Mouse (Mus musculus): Measurements from ENCODE around the gene Exoc3l4. TPM values are rescaled to one million over a fixed set of nuclear protein-coding genes. Genes with fewer than 3 reads are reported as not detected.
A peak's percentile ranks its signal among the peaks of the same experiment; 100 is the strongest.

Exoc3l4 gene
- polyA plus RNA-seq, 1 experiment from 2014 or later = 21.3 TPM

DNA sequence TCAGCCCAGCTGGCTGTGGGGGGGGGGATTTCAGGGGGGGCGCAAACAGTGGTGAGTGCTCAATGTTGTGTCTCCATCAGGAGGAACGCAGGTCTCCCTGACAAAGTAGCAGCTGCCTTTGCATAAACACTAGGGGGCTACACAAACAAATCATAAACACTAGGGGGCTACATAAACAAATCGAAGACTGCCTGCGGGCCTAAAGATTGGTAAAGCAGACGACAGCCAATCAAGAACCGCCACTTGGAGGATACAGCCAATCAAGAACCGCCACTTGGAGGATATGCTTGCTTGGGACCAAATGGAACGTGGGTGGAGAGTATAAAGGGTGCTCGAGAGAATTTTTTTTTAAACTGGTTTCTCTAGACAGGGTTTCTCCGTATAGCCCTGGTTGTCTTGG lies 11.9 kb upstream of the Exoc3l4 start:
- WGBS = 46% methylated on average over 10 of the region's 10 CpGs
- no peak for ATAC-seq
- no peaks in the 10 kb centered on the region for H3K36me3 ChIP-seq (ENCODE audit: insufficient read depth, low read length)
- TF ChIP-seq CTCF (IDR thresholded peaks at IDR 0.05) (peak; percentile 20; the same call in 1 of the 2 replicates), EP300 (IDR thresholded peaks at IDR 0.05) (no peak)
- no peak overlapping the region for H3K9ac ChIP-seq (replicated peaks; ENCODE audit: low read depth)
- H3K4me2 ChIP-seq (replicated peaks; ENCODE audit: low read depth, low read length) = no peak overlapping the region
- H3K9me3 ChIP-seq (ENCODE audit: low read length) = no peaks in the 10 kb centered on the region
- no peak overlapping the region for H3K27ac ChIP-seq (ENCODE audit: low read length)
- no peak overlapping the region for H3K4me3 ChIP-seq (ENCODE audit: low read depth, low read length)
- no peak for DNase-seq (ENCODE audit: low spot score)
- peaks cover 6% of the 10 kb centered on the region; the same call in 1 of the 2 replicates for H3K27me3 ChIP-seq (replicated peaks; ENCODE audit: insufficient read depth, low read length)
- peaks cover 4% of the 10 kb centered on the region; the same call in 1 of the 2 replicates for H3K4me1 ChIP-seq (ENCODE audit: insufficient read depth, low read depth, low read length)

DNA sequence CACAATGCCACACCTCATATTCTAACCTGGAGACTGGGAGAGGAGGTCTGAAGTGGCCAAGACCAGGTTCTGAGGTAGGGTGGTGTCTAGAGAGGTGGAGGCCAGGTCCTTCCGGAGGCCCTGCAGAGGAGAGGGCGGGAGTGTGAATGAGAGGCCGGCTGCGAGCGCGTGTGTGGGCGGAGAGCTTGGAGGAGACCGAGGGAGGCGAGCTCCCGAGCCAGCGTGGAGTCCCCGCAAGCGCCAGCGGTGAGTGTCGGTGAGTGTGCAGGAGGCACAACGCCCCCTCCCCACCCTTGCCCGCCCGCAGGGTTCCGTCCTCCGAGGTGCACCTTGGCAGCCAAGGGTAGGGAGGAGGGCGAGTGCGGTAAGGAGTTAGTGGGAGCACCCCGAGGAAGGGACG lies 10.2 kb upstream of the Exoc3l4 start, which contains the start of gene Lbhd2:
TSS of gene Lbhd2 (plus strand) at position 188 of the 400 bp plus-strand sequence.
- no peak within 1 kb of the TSS for H3K4me2 ChIP-seq (replicated peaks; ENCODE audit: low read depth, low read length)
- no peak within 1 kb of the TSS for H3K9ac ChIP-seq (replicated peaks; ENCODE audit: low read depth)
- ATAC-seq (0 out of 2 replicates have a peak, but pooled peaks have one; percentile 11), DNase-seq (ENCODE audit: low spot score) (peak; percentile 46)
- H3K27ac ChIP-seq (ENCODE audit: low read length) = no peak within 1 kb of the TSS
- no peaks in the 10 kb centered on the region for H3K9me3 ChIP-seq (ENCODE audit: low read length)
- H3K4me1 ChIP-seq (ENCODE audit: insufficient read depth, low read depth, low read length) = peaks cover 4% of the 10 kb centered on the region; the same call in 1 of the 2 replicates
- H3K4me3 ChIP-seq (ENCODE audit: low read depth, low read length) = 0 out of 2 replicates have a peak within 1 kb of the TSS, but pooled peaks have one; percentile 3
- peaks cover 6% of the 10 kb centered on the region; the same call in 1 of the 2 replicates for H3K27me3 ChIP-seq (replicated peaks; ENCODE audit: insufficient read depth, low read length)
- no peak for TF ChIP-seq EP300 (IDR thresholded peaks at IDR 0.05)
- TF ChIP-seq CTCF (IDR thresholded peaks at IDR 0.05) = no peak
- 5% methylated on average over 20 of the region's 24 CpGs for WGBS
- no peaks in the 10 kb centered on the region for H3K36me3 ChIP-seq (ENCODE audit: insufficient read depth, low read length)

DNA sequence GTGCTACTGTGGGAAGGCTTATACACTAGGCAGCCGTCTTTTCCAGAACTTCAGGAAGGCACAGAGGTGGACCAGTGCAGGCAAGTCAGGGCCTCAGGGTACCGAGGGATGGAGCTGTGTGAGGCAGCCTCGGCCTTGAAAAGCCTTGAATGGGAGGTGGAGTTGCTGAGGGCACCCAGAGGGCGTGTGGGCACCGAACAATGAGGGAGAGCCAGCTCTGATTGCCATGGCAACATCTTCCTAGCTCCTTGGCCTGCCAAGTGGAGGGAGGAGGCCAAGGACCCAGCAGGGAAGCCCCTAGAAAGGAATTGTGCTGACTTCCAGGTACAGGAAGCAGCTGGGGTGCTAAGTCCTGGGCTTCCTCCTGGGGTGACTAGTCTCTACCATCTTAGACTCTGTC lies 7.2 kb upstream of the Exoc3l4 start:
- no peak overlapping the region for H3K27ac ChIP-seq (ENCODE audit: low read length)
- DNase-seq (ENCODE audit: low spot score) (no peak), ATAC-seq (no peak)
- H3K9me3 ChIP-seq (ENCODE audit: low read length) = no peaks in the 10 kb centered on the region
- no peak overlapping the region for H3K4me2 ChIP-seq (replicated peaks; ENCODE audit: low read depth, low read length)
- no peak overlapping the region for H3K4me3 ChIP-seq (ENCODE audit: low read depth, low read length)
- no peaks in the 10 kb centered on the region for H3K36me3 ChIP-seq (ENCODE audit: insufficient read depth, low read length)
- H3K27me3 ChIP-seq (replicated peaks; ENCODE audit: insufficient read depth, low read length) = peaks cover 6% of the 10 kb centered on the region; the same call in 1 of the 2 replicates
- no peak for TF ChIP-seq CTCF (IDR thresholded peaks at IDR 0.05)
- no peak for TF ChIP-seq EP300 (IDR thresholded peaks at IDR 0.05)
- 41% methylated on average over 5 of the region's 5 CpGs for WGBS
- H3K4me1 ChIP-seq (ENCODE audit: insufficient read depth, low read depth, low read length) = peaks cover 8% of the 10 kb centered on the region; the same call in 1 of the 2 replicates
- H3K9ac ChIP-seq (replicated peaks; ENCODE audit: low read depth) = no peak overlapping the region

DNA sequence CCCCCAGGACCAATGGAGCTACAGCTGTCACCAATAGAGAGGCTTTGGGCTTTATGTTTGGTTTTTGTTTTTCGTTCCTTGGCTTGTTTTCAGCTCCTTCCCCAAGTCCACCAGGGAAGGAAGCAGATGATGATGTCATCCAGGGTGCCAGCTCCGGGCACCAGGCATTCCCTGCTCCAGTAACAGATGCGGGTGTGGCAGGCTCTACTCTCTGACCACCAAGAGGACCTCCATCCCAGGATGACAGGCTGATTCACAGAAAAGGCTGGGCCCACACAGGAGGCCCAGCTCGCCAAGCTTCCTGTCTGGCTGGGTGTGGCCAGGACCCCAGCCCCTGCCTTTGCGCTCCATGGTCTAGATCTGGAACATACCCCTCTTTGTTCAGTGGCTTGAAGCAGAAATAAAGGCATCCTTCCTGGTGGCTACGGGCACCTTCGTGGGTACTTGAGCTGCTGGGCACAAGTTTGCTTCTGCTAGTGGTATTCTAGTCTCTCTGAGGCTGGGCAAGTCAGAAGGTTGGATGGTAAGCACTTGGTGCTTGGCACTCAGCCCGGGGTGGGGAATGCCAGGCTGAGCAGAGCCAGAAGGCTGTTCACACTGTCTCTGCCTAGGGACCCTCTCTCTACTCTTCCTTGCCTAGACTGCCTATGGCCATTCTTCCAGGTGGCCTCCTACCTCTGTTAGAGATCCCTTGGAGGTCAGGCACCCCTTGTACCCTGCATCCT lies 5.0 kb upstream of the Exoc3l4 start:
- Histone ChIP-seq H3K27me3 (replicated peaks; ENCODE audit: insufficient read depth, low read length) (peaks cover 2% of the 10 kb centered on the region; the same call in 1 of the 2 replicates), H3K27ac (ENCODE audit: low read length) (peak overlapping the region; percentile 7; the same call in 1 of the 2 replicates), H3K9ac (replicated peaks; ENCODE audit: low read depth) (no peak overlapping the region), H3K36me3 (ENCODE audit: insufficient read depth, low read length) (no peaks in the 10 kb centered on the region), H3K4me3 (ENCODE audit: low read depth, low read length) (no peak overlapping the region), H3K4me2 (replicated peaks; ENCODE audit: low read depth, low read length) (no peak overlapping the region), H3K9me3 (ENCODE audit: low read length) (no peaks in the 10 kb centered on the region), H3K4me1 (ENCODE audit: insufficient read depth, low read depth, low read length) (peaks cover 7% of the 10 kb centered on the region; the same call in 1 of the 2 replicates)
- 67% methylated on average over 8 of the region's 8 CpGs for WGBS
- ATAC-seq (no peak), DNase-seq (ENCODE audit: low spot score) (peak; percentile 31)
- TF ChIP-seq CTCF (IDR thresholded peaks at IDR 0.05) (no peak), EP300 (IDR thresholded peaks at IDR 0.05) (no peak)

DNA sequence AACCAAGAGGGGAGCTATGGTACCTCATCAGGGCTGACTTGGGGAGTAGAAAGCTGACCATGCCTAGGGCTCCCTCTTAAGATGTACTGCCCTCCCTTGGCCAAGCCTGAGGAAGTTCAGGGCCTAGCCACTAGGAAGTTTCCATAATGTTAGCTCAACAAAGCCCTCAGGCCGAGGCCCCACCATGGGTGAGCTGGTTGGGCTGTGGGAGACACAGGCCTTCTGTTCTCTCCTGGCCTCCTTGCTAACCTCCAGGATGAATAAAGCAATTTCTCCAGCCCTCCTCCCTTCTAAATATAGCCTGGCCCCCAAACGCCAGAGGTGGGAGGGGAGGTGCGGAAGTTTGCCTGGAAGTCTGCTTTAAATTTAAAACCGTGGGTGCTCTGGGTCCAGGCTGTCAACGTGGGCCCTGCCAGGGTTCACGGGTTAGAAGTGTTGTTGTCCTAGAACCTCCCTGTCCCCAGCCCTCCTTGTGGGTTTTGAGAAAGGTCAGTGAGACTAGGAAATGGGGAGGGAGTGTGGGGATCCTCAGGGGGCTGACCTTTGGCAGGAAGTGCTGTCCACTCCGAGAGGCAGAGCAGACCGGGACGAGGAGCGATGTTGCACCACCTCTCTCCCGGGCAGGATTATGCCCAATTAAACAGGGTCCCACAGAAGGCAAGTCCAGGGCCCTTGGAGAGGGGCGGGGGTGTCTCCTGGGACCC lies 4.1 kb upstream of the Exoc3l4 start:
- DNase-seq (ENCODE audit: low spot score) (peak; percentile 84), ATAC-seq (peak; percentile 58)
- 17% methylated on average over 12 of the region's 12 CpGs for WGBS

DNA sequence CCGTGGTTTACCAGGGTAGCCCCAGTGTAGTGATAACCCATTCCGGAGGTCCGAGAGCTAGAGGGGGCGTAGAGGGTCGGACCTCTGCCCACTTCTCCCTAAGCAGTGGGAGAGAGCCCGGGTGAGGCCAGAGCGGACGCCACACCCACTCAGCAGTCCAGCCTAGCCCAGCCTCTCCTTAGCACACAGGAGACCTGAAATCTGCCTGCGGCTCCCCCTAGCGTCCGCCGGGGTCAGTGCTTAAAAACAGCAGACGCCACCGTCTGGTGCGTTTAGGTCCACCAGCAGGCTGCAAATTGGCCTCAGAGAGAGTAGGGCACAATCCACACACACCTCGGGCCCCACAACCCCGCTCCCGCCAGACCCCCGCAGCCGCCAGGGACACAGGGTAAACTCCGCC lies 3.5 kb upstream of the Exoc3l4 start:
- TF ChIP-seq CTCF (IDR thresholded peaks at IDR 0.05) (peak; percentile 99), EP300 (IDR thresholded peaks at IDR 0.05) (no peak)
- Histone ChIP-seq H3K4me1 (ENCODE audit: insufficient read depth, low read depth, low read length) (peaks cover 5% of the 10 kb centered on the region; the same call in 1 of the 2 replicates), H3K27ac (ENCODE audit: low read length) (peak overlapping the region; percentile 84), H3K9ac (replicated peaks; ENCODE audit: low read depth) (no peak overlapping the region), H3K9me3 (ENCODE audit: low read length) (no peaks in the 10 kb centered on the region), H3K4me3 (ENCODE audit: low read depth, low read length) (peak overlapping the region; percentile 19), H3K27me3 (replicated peaks; ENCODE audit: insufficient read depth, low read length) (no peaks in the 10 kb centered on the region), H3K36me3 (ENCODE audit: insufficient read depth, low read length) (no peaks in the 10 kb centered on the region), H3K4me2 (replicated peaks; ENCODE audit: low read depth, low read length) (peak overlapping the region; percentile 50)
- ATAC-seq (peak; percentile 89), DNase-seq (ENCODE audit: low spot score) (peak; percentile 97)
- under 1% methylated on average over 21 of the region's 21 CpGs for WGBS

More for the DNA sequence above, 4.1 kb upstream of the Exoc3l4 start:
- Histone ChIP-seq H3K36me3 (ENCODE audit: insufficient read depth, low read length) (no peaks in the 10 kb centered on the region), H3K9ac (replicated peaks; ENCODE audit: low read depth) (no peak overlapping the region), H3K9me3 (ENCODE audit: low read length) (no peaks in the 10 kb centered on the region), H3K4me2 (replicated peaks; ENCODE audit: low read depth, low read length) (peak overlapping the region; percentile 50), H3K27ac (ENCODE audit: low read length) (peak overlapping the region; percentile 84), H3K4me3 (ENCODE audit: low read depth, low read length) (peak overlapping the region; percentile 19), H3K4me1 (ENCODE audit: insufficient read depth, low read depth, low read length) (peaks cover 5% of the 10 kb centered on the region; the same call in 1 of the 2 replicates), H3K27me3 (replicated peaks; ENCODE audit: insufficient read depth, low read length) (no peaks in the 10 kb centered on the region)
- TF ChIP-seq CTCF (IDR thresholded peaks at IDR 0.05) (peak; percentile 55), EP300 (IDR thresholded peaks at IDR 0.05) (no peak)
